Mouse (Mus musculus): ENCODE results near the gene Olfr620.

Gene Olfr620

DNA sequence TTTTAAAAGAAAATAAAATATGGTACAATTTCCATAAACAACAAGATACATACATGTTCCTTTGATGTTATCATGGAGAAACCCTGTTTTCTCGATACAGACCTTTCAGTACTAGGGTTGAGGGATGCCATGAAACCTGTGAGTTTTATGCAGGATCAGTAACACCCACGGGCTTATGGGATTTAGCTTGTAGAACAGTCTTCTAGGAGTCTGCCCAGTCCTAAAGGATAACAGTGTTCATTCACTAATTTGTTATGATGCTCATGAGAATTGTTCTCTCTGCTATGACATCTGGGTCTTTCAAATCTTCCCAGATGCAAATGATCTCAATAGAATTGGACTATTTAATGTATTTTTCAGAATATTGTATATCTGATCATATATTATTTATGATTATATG, at the start of gene Olfr620:
TSS of gene Olfr620 (minus strand) at position 101 of the 400 bp plus-strand sequence.
- in situ Hi-C loops (cut with MseI, MboI): no loop called here

DNA sequence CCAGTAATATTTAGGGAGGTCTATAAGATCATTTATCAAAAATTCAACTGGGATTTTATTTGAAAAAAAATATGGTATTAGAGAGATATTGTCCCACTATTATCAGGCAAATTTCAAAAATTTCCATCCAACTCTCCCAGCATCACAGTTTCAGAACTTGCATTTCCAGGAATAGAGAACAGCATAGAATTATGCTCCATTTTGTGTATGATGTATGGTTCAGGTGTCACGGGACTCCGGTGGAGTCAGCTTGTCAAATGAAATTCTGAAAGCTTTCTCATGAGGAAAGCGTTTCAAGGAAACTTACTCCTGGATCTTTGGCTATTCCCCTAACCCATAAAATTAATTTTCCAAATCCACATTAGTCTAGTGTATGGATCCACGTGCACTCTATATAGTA, 31.7 kb upstream of the Olfr620 start:
- in situ Hi-C loops (cut with MseI, MboI): no loop called here

- in situ Hi-C loops (cut with MseI, MboI): no loop called here
These were observed 30.3 kb upstream of the Olfr620 start, which contains the start of gene Olfr622 for GRCm38 (mm10) chr7:103642602-103643001. Gene Olfr622, minus strand, starts transcription at chr7:103642702.

- in situ Hi-C loops (cut with MseI, MboI): no loop called here
These were observed 24.5 kb upstream of the Olfr620 start for GRCm38 (mm10) chr7:103636795-103637194.

- in situ Hi-C loops (cut with MseI, MboI): no loop called here
These were observed 4.9 kb downstream of the Olfr620 start for GRCm38 (mm10) chr7:103607425-103607824.

DNA sequence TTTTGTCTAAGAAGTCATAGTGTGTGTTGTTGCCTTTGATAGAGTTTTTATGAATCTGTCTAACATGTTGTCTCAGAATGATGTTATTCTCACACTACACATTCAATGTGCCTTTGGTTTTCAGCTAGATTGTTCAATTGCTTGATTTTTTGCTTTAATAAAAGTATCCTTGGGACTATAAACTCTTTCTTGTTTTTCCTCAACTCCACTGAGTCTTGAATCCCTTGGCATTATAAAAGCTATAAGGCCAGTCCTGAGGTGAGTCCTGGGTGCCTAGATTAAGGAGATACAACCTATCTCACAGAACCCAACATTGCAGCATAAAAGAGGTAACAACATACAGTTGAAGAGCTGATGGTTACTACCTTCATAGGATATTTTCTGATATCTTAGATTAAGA, 12.1 kb downstream of the Olfr620 start, which contains the start of gene Olfr619:
TSS of gene Olfr619 (plus strand) at position 301 of the 400 bp plus-strand sequence.
- in situ Hi-C loops (cut with MseI, MboI): no loop called here

DNA sequence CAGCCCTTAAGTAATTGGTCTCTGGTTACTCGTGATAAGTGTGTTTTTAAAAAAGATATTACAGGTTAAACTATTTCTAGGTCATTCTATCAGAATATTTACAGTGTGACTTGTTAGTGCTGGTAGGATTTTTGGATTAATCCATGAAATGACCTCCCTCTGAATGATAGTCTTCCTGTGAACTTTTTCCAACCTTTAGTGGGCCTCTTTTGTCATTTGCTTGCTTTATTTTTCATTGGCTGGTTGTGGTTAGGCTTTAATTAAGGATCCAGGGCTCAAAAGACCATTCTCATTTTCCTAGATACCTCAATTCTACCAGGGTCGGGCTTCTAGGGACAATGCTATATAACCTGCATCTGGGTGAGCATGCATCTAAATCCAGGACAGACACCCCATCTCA, 22.5 kb downstream of the Olfr620 start, which contains the start of gene Olfr618:
TSS of gene Olfr618 (plus strand) at position 301 of the 400 bp plus-strand sequence.
- in situ Hi-C loops (cut with MseI, MboI): no loop called here

- in situ Hi-C loops (cut with MseI, MboI): no loop called here
These were observed 39.6 kb downstream of the Olfr620 start, which contains the start of gene Olfr617 for GRCm38 (mm10) chr7:103572761-103573160. Gene Olfr617, plus strand, starts transcription at chr7:103573061.

DNA sequence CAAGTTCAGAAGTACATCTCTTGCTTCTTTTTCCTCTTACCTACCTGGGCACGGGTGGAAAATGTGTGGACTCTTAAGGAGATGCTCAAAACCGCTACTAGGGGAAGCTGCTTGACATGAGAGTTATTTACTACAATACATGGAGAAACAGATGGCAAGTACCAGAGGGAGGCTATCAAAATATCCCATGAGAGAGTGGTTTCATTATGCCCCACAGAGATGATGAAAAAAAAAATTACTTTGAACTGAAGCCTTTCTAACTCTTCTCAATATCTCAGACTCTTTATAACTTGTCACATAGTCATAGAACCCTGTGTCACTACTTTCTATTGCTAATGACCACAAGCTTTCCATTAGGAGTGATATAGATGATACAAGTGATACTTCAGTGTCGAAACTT, 43.3 kb downstream of the Olfr620 start, which contains the start of gene Olfr616:
TSS of gene Olfr616 (minus strand) at position 101 of the 400 bp plus-strand sequence.
- in situ Hi-C loops (cut with MseI, MboI): no loop called here

- in situ Hi-C loops (cut with MseI, MboI): no loop called here
These were observed 56.6 kb downstream of the Olfr620 start, which contains the start of gene Olfr615 for GRCm38 (mm10) chr7:103555779-103556178. Gene Olfr615, plus strand, starts transcription at chr7:103556079.

Data from mouse trophoblast stem cell (cell line).